Mouse (Mus musculus): ENCODE results near the gene Fam131c.

Fam131c gene

GRCm38 (mm10) chr4:141415924-141416323, 47.9 kb downstream of the Fam131c start, which contains the start of gene Clcnkb:
TSS of gene Clcnkb (minus strand) at chr4:141416014.
- no peak for DNase-seq

- DNase-seq = no peak
These were observed 51.6 kb downstream of the Fam131c start for GRCm38 (mm10) chr4:141419398-141420191.

- DNase-seq = no peak
These were observed 52.3 kb downstream of the Fam131c start, which contains the start of gene Hspb7 for GRCm38 (mm10) chr4:141420192-141420829. TSS of gene Hspb7 (plus strand) at chr4:141420779.

GRCm38 (mm10) chr4:141420886-141421285, 52.9 kb downstream of the Fam131c start:
- no peak for DNase-seq

- DNase-seq = peak; percentile 76 to 79
These were observed 53.4 kb downstream of the Fam131c start for GRCm38 (mm10) chr4:141421423-141421822.

- no peak for DNase-seq
These were observed 54.8 kb downstream of the Fam131c start for GRCm38 (mm10) chr4:141422841-141423240.

- no peak for DNase-seq
These were observed 55.3 kb downstream of the Fam131c start for GRCm38 (mm10) chr4:141423288-141423687.

- no peak for DNase-seq
These were observed 55.8 kb downstream of the Fam131c start for GRCm38 (mm10) chr4:141423691-141424431.

- peak; percentile 60 to 67 for DNase-seq
These were observed 57.8 kb downstream of the Fam131c start for GRCm38 (mm10) chr4:141425484-141426479.

GRCm38 (mm10) chr4:141426796-141427745, 59.1 kb downstream of the Fam131c start:
- DNase-seq = no peak

- no peak for DNase-seq
These were observed 59.9 kb downstream of the Fam131c start for GRCm38 (mm10) chr4:141427921-141428320.

- DNase-seq = no peak
These were observed 61.4 kb downstream of the Fam131c start for GRCm38 (mm10) chr4:141429381-141429780.

GRCm38 (mm10) chr4:141429847-141430246, 61.8 kb downstream of the Fam131c start:
- DNase-seq = peak in 1 of 2 experiments; percentile 63

- peak; percentile 87 to 88 for DNase-seq
These were observed 63.0 kb downstream of the Fam131c start for GRCm38 (mm10) chr4:141430997-141431396.

GRCm38 (mm10) chr4:141432666-141433065, 64.6 kb downstream of the Fam131c start:
- peak; percentile 75 to 78 for DNase-seq

GRCm38 (mm10) chr4:141433191-141433590, 65.2 kb downstream of the Fam131c start:
- no peak for DNase-seq

Measured in cerebellum, postnatal 14 days (tissue).